Mouse (Mus musculus) forebrain, embryonic 14.5 days (tissue): ENCODE results near the gene Tuft1. TPM values are rescaled to one million over a fixed set of nuclear protein-coding genes. Genes with fewer than 3 reads are reported as not detected.
"Not testable (repeated sequence)": the region's sequence is repeated elsewhere in the genome, so short reads cannot be mapped to it uniquely, and the experiment has no call there.

ENCODE experiments used
- ATAC-seq: fragments of 200-750 bp; cut with Nextera tagmentation; 2 replicates; pipeline ENCODE4 v1.8.0; 2017; ENCODE audit warnings: mild to moderate bottlenecking, moderate library complexity
- DNase-seq: peaks from one replicate; pipeline ENCODE4 v3.0.0-alpha.2; 2015; ENCODE audit warnings: low spot score
- H3K27ac ChIP-seq: fragments of 300-500 bp; sonication (generic); 2 replicates; pipeline ENCODE4 v1.5.1; 2014; ENCODE audit warnings: low read depth, mild to moderate bottlenecking, control low read depth, low read length, moderate library complexity
- H3K27me3 ChIP-seq: fragments of 300-500 bp; sonication (generic); replicated peaks from 2 replicates; pipeline ENCODE4 v1.6.1; 2014; ENCODE audit warnings: low read length, control low read depth, mixed read lengths; ENCODE audit not compliant: control insufficient read depth, insufficient read depth
- H3K36me3 ChIP-seq: fragments of 300-500 bp; sonication (generic); 2 replicates; pipeline ENCODE4 v1.6.1; 2014; ENCODE audit warnings: low read length, control low read depth; ENCODE audit not compliant: control insufficient read depth, insufficient read depth
- H3K4me1 ChIP-seq: fragments of 300-500 bp; sonication (generic); 2 replicates; pipeline ENCODE4 v1.6.1; 2014; ENCODE audit warnings: antibody characterized with exemption, low read length, control low read depth; ENCODE audit not compliant: control insufficient read depth, insufficient read depth
- H3K4me2 ChIP-seq: fragments of 300-500 bp; sonication (generic); 2 replicates; pipeline ENCODE4 v1.6.1; 2014; ENCODE audit warnings: mild to moderate bottlenecking, control low read depth, low read length
- H3K4me3 ChIP-seq: fragments of 300-500 bp; sonication (generic); 2 replicates; pipeline ENCODE4 v1.5.1; 2014; ENCODE audit warnings: low read depth, low read length, control low read depth
- H3K9ac ChIP-seq: fragments of 300-500 bp; sonication (generic); 2 replicates; pipeline ENCODE4 v1.6.1; 2014; ENCODE audit warnings: mild to moderate bottlenecking, low read length, control low read depth, moderate library complexity
- H3K9me3 ChIP-seq: fragments of 300-500 bp; sonication (generic); replicated peaks from 2 replicates; pipeline ENCODE4 v1.6.1; 2016; ENCODE audit warnings: low read length, control low read depth, mixed read lengths; ENCODE audit not compliant: control insufficient read depth
- WGBS: fragments of 180-500 bp; shearing (Covaris S2); extraction: QIAGEN DNeasy Blood & Tissue Kit; methylation state at CpG from one replicate; pipeline ENCODE4 v1.1.7; 2014; 5-methylcytosine and 5-hydroxymethylcytosine counted together
- polyA plus RNA-seq: library from polyadenylated mRNA; unstranded; fragments of >200 nt; fragmentation: Nextera tagmentation; extraction: Ambion mirVana; gene quantifications from 2 replicates; pipeline ENCODE4 v1.2.1, GENCODE M21; 2014

Tuft1 gene
- polyA plus RNA-seq, 1 experiment from 2014 or later, result 4.6 TPM

DNA sequence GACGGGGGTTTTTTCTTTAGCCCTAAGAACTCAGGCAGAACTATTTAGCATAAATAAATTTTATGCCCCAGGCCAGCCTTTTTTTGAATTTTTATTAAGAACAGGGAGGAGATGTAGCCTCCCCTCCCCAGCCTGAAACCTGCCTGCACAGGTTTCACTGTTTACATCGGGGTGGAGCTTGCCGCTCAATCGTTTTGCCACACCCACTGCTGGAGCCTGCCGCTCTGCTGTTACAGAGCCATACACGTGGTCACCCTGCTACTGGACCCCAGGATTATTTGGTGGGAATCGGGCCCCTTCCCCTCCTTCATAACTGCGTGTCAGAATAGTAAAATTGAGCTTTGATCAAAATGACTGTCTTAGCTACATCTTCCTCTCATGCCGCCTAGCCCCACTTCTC is 16.4 kb upstream of the Tuft1 start:
- H3K27ac ChIP-seq, H3K4me3 ChIP-seq, H3K9me3 ChIP-seq, H3K4me1 ChIP-seq, H3K36me3 ChIP-seq, H3K27me3 ChIP-seq, H3K9ac ChIP-seq, DNase-seq, ATAC-seq, H3K4me2 ChIP-seq: not testable (repeated sequence)
- WGBS, result 83% methylated on average over 9 of the region's 9 CpGs

DNA sequence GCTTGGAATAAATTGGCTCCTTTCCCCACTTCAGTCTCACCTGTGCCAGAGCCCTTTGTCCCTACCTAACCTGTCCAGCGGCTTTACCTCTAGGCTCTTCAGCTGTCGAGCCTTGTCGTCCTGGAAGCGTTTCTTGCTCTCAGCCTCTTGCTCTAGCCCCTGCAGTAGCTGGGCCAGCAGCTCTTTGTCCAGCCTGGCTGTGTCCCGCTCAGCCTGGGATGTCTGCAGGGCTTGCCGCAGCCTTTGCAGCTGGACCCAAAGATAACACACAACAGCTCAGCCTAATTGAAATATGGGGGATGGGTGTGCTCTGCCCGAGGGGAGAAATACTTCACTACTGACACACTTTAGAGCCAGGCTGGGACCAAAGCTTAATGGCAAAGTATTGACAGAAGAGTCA is 7.2 kb upstream of the Tuft1 start:
- H3K27me3 ChIP-seq, H3K4me1 ChIP-seq, H3K4me2 ChIP-seq, H3K9ac ChIP-seq, H3K4me3 ChIP-seq, ATAC-seq, H3K36me3 ChIP-seq, DNase-seq, H3K27ac ChIP-seq, H3K9me3 ChIP-seq: not testable (repeated sequence)
- WGBS, result 33% methylated on average over 7 of the region's 7 CpGs

DNA sequence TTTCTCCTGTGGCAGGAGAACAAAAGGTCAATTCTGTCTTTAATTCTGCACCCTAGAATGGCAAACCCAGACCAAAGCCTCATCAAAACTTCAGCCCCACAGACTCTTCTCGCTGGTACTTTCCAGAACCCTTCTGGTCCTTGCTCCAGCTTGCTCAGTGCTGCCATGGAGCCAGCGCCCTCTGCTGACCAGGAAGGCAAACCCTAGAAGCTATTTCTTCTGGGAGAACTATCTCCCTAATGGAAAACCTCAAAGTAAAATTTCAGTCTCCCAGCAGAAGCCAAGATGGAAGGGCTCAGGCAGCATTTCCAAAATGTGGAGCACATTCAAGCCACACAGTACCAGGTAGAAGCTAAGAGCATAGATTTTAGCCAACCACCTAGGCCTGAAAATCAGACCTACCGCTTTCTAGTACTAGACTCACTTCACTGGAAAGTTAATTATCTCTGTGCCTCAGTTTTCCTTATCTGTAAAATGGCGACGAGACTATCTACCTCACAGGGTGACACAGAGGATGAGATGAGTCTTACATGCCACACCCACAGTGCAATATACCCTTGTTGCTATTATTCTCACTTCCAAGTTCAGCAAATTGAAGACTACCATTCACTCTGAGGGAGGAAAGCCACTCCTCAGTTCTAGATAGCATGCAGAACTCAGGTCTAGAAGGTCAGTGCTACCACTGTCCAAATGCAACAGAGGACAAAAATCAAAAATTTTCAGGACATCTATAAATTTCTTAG is 6.6 kb upstream of the Tuft1 start:
- H3K4me2 ChIP-seq, H3K4me3 ChIP-seq, H3K27ac ChIP-seq, H3K9me3 ChIP-seq, H3K9ac ChIP-seq, H3K27me3 ChIP-seq, H3K36me3 ChIP-seq, ATAC-seq, H3K4me1 ChIP-seq, DNase-seq: not testable (repeated sequence)
- 94% methylated on average over 3 of the region's 5 CpGs for WGBS

DNA sequence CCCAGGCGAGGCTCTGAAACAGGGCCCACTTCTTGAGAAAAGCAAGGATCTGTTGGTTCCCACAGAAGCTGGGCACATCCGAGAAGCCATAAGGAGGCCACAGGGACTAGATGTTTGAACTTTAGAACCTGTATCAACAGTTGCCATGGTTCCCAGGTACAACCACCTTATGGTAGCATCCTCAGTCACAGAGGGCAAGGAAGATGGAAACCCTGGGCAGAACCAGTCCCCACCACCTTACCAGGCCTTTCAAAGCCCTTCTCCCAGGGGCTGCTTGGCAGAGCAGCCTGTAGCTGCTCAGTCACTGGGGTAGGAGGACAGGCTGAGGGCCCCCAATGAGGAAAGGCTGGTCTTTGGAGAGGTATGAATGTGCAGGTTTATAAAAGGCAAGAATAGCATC is 2.2 kb upstream of the Tuft1 start:
- not testable (repeated sequence) for H3K27me3 ChIP-seq, H3K36me3 ChIP-seq

DNA sequence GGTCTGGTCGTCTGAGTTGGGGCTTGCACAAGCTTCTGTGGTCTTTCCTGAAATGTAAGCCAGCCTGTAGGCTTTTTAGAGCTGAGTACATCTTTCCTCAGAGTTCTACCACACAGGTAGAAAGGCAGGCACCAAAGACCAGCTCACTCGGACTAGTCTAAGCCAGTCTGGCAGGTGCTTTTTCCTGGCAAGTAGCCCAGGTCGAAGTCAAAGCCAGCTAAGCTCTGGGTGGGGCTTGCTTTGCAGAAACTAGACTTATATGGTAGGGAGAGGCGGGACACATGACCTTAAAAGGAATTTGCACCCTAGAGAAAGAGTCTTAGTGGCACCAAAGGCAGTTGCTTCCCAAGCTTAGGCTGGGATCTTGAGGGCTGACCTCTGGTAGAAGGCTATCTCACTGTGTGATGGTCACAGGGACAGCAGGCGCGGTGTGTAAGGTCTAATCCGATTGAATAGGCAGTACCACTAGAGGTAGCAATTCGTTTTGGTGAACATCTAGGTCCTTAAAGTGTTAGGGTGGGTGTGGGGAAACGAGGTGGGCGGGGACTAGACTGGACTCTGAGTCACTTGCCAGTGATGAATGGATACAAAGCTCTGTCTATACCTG is 573 bp upstream of the Tuft1 start:
- not testable (repeated sequence) for H3K36me3 ChIP-seq, H3K27ac ChIP-seq, H3K9ac ChIP-seq, H3K27me3 ChIP-seq, DNase-seq, H3K9me3 ChIP-seq, H3K4me1 ChIP-seq, H3K4me3 ChIP-seq
- H3K4me2 ChIP-seq, result peak overlapping the region; percentile 40
- peak; percentile 62 for ATAC-seq
- WGBS, result 34% methylated on average over 7 of the region's 10 CpGs

More for the DNA sequence above, 2.2 kb upstream of the Tuft1 start:
- not testable (repeated sequence) for H3K27ac ChIP-seq, ATAC-seq, H3K4me3 ChIP-seq, H3K4me2 ChIP-seq, DNase-seq, H3K9me3 ChIP-seq, H3K9ac ChIP-seq, H3K4me1 ChIP-seq
- WGBS, result 81% methylated on average over 2 of the region's 2 CpGs

DNA sequence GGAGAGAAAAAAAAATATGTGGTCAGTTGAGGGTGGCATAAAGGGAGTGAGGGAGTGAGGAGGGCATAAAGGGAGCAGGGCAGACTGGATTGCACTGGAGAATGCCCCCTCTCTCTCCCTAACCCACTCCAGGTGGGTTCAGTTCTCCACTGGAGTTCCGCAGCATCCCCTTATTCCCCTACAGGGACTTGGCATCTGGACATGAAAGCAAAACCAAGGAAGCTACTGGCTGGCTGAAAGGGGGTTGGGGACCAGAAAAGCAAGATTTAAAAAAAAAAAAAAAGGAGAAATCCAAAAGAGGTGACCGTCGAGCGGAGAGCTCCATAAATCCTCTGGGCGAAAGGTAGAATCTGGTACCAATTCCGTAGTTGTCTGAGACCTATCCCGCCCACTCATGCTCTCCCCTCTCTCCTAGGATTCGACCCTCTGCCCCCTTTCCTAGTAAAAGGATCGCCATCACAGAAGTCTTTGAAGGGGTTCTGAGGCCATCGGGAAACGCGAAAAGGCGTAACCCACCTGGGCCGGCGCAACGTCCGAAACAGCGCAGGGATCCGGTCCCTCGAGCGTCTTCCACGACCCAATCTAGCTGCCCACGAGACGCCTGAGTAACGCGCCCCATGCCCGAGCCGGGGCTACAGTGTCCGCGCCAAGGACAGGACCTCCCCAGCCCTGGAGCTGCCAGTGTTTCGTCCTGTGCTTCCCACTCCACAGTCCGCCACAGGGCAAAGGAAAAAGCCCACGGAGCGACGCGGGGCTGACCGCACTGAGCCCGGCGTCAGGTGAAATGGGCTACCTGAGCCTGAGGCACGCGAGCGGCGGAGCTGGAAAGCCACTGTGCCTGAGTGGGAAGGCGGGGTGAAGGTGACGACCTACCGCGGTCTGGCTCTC is 576 bp downstream of the Tuft1 start:
- not testable (repeated sequence) for ATAC-seq, H3K4me1 ChIP-seq, H3K36me3 ChIP-seq, H3K9me3 ChIP-seq, H3K27ac ChIP-seq, H3K27me3 ChIP-seq, DNase-seq
- Histone ChIP-seq H3K9ac (peak overlapping the region; percentile 41; the same call in 1 of the 2 replicates), H3K4me2 (peak overlapping the region; percentile 50), H3K4me3 (peak overlapping the region; percentile 27)
- 4% methylated on average over 22 of the region's 47 CpGs for WGBS

DNA sequence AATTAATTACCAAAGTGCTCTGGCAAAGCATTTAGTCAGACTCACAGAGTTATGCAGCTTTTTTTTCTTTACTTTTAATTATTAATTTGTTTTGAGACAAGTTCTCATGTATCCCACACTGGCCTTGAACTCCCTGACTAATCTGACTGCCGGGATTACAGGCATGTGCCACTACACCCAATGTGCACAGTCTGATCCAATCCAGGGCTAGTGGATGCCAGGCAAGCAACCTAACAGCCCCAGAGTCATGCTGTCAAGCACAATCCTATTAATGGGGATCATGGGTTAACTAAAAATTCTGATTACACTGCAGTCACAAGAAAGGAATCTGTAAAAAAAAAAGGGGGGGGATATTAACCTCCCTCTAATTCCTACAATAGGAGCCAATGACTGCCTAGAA is 4.7 kb downstream of the Tuft1 start:
- not testable (repeated sequence) for ATAC-seq, H3K4me2 ChIP-seq, H3K9ac ChIP-seq, H3K36me3 ChIP-seq, DNase-seq, H3K27me3 ChIP-seq, H3K4me3 ChIP-seq, H3K9me3 ChIP-seq, H3K27ac ChIP-seq, H3K4me1 ChIP-seq
- WGBS, result 66% methylated on average over 1 of the region's 1 CpGs

DNA sequence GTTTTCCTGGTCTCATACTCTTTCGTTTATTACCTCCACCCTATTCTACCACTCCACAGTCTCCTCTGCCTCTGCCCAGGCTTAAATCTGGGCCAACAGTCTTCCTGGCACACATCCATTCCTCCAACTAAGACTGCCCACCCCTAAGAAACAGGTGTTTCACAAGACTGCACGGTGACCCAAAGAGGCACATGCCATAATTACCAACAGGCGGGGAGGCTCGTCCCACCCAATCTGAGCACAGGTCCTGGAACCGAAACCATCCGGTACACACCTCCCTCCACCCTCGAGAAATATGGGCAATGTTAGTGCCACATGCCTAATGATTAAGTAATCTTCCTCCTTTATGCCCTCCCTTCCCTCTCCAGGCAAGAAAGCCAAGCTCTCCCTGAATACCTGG is 8.3 kb downstream of the Tuft1 start:
- ATAC-seq (no peak), DNase-seq (no peak)
- no peaks in the 10 kb centered on the region for H3K9me3 ChIP-seq
- H3K36me3 ChIP-seq, result no peaks in the 10 kb centered on the region
- no peak overlapping the region for H3K4me3 ChIP-seq
- no peaks in the 10 kb centered on the region for H3K4me1 ChIP-seq
- H3K4me2 ChIP-seq, result no peak overlapping the region
- H3K9ac ChIP-seq, result no peak overlapping the region
- H3K27me3 ChIP-seq, result no peaks in the 10 kb centered on the region
- 87% methylated on average over 7 of the region's 7 CpGs for WGBS
- H3K27ac ChIP-seq, result no peak overlapping the region
